Mouse (Mus musculus) layer of hippocampus, adult 11-12 months (tissue): ENCODE results near the gene Tmem204.
"Not testable (repeated sequence)": the region's sequence is repeated elsewhere in the genome, so short reads cannot be mapped to it uniquely, and the experiment has no call there.

ENCODE experiments used
- DNase-seq: peaks from one replicate; pipeline ENCODE4 v3.0.0; 2022; ENCODE audit warnings: low spot score

The Tmem204 gene

DNA sequence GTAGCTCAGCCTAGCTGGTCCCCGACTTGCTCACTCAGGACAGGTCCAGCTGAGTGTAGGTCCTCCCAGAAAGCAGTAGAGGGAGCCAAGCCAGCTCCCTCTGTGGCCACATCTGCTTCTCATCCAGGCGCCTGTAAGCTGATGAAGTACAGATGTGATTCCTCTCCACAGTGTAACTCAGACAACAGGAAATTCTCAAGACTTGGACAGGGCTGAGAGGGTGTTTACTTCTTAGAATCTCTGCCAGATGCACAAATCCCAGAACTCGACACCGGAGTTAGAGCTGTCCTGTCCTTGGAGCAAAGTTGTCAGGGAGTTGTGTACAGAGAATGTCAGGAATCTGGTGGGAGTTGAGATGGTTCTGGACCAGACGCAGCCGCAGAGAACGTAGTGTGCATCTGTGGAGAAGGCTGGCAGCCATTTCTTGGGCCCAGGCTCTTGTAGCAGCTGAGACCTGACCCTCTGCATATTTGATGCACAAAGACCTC lies at the start of gene Tmem204:
Tmem204 (minus strand) TSS at position 148 of the 488 bp plus-strand sequence.
- no peak for DNase-seq

DNA sequence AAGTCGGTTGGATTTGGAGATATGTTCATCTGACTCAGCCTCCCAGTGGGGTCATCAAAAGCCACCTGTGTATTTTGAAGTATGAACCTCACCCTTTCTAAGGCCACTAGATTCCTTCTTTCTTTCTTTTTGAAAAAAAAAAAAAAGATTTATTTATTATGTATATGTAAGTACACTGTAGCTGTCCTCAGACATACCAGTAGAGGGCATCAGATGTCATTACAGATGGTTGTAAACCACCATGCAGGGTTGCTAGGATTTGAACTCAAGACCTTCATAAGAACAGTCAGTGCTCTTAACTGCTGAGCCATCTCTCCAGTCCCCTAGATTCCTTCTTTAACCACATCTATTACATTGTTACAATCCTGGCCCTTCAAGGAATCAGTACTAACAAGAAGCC lies 46.7 kb upstream of the Tmem204 start:
- no peak for DNase-seq

DNA sequence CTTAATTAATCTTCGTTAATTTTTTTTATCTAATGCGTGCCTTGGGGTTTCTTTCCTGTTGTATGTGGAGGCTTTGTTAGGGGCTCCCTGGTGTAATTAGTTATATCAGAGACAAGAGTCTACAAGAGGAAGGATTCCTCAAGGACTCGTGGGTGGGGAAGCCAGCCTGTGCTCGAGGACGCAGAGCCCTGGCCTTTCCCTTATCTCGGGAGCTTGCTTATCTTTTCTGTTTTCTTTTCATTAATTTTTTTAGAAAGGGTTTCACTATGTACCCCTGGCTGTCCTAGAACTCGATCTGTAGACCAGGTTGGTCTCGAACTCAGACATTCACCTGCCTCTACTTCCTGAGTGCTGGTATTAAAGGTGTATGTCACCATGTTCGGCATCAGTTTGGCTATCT lies 44.3 kb upstream of the Tmem204 start:
- DNase-seq = no peak

- DNase-seq = peak; percentile 51
Measured at GRCm38 (mm10) chr17:25127079-25127478, 43.7 kb upstream of the Tmem204 start.

GRCm38 (mm10) chr17:25125442-25126060 lies 42.2 kb upstream of the Tmem204 start:
- DNase-seq = not testable (repeated sequence)

- DNase-seq = no peak
Measured at GRCm38 (mm10) chr17:25123979-25124378, 40.6 kb upstream of the Tmem204 start.

DNA sequence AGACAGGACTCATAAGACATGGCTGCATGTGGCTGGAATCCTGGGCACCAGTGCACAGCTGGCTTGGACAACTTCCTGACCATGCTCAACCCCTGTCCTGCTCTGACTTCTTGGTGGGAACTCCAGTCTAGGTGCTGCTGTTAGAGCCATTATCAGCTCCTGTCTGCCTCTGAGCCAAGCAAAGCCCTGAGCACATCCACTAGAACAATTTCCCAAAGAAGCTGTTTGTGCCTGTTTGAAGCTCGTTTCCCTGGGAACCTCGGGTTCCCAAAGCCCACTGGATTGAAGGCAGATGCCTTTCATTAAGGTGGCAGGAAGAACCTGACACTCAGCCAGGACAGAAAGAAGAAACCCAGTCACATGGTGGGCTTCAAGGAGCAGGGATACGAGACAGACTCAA lies 37.0 kb upstream of the Tmem204 start, which contains the start of gene Ptx4:
Ptx4 (plus strand) TSS at position 355 of the 400 bp plus-strand sequence.
- DNase-seq = no peak

GRCm38 (mm10) chr17:25117263-25117662 lies 33.9 kb upstream of the Tmem204 start:
- DNase-seq = no peak

DNA sequence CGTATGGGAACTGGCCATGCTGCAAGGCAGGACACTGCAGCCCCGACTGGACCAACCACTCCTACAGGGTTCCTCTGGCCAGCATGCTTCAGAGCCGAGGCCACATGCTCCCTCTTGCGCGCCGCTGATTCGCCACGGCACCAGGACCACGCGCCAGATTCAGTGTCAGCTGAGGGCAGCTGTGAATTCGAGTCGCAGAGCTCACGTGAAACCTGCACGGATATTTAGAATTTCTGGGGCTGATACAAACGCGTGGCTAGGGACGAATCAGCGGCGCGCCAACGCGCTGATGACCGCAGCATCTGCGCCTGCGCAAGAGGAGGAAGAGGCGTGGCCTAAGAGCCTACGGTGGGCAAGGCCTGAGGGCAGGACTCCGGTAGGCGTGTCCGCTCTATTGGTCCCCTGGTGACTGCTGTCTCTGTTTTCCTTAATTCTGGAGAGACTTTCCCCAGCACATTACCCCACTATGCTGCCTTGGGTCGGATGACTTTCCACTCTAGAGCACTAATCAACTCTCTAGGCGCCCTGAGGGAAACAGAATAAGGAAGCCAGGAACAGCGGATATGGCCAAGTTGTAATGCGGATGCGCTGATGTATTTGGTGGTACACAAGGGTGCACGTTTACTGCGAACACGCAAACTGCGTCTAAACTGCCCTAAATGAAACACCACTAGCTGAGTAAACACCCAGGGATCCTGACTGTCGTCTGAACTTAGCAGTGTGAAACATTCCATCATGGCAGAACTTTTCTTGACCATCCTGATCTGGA lies 32.5 kb upstream of the Tmem204 start, which contains the start of gene Telo2:
Telo2 (minus strand) TSS at position 304 of the 769 bp plus-strand sequence.
- DNase-seq = peak; percentile 92

DNA sequence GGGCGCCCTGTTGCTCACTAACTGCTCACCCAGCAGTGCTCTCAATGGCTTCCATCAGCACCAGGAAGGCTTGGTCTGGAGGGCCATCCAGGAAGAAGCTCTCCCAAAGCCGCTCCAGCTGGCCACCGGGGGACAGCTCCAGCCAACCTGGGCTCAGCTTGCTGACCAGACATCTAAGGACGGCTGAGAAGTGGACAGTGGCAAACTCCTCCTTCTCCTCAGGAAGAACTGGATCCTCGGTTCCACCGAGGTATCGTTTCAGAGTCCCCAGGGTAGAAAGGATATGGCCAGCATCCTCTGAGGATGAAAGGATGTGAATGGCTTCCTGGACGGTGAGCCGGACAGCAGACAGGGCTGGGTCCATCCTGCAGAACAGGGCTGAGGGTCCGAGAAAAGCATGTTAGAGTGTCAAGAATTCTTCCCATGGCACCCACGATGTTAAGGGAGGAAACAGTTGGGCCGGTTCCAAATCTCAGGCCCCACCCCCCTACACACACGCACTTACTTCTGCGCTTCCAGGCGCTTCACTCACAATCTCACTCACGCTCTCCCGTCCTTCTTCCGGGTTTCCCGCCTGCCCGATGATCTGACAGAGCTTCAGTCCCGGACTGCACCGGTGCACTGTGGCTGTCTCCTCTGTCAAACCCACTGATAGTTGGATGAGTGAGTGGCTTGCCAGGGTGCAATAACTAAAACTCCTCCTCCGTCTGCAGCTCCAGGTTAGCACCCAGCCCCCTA lies 31.7 kb upstream of the Tmem204 start:
- no peak for DNase-seq

DNA sequence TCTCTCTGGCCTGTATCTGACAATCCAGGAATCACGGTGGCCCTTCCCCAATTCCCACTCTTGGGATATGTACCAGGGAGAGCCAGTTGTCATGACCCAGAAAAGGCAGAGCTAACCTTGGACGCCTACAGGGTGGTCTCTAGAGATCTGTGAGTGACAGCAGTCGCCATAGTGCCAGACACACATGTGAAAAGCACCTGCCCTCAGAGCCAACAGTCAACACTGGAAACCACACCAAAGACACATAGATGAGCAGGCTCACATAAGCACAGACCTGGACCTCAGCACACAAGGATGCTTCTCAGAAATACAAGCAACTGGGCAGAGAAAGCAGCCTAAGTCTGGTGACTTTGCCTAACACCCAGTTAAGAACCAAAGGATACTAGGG lies 29.0 kb upstream of the Tmem204 start:
- no peak for DNase-seq

- peak; percentile 62 for DNase-seq
Measured at GRCm38 (mm10) chr17:25111739-25112422, 28.5 kb upstream of the Tmem204 start.

DNA sequence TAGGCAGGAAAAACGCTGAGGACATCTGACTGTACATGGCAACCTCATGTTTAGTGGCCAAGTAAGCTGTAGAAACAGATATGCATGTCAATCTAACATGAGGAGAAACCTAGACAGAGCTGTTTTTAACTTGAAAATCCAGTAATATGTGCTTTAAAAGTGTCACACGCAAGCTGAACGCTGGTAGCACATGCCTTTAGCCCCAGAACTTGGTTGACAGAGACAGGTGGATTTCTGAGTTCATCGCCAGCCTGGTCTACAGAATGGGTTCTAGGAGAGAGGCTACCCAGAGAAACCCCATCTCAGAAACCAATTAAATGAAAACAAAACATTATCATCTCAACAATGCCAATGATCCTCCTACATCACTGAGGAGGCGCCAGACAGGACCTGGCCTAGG lies 27.8 kb upstream of the Tmem204 start:
- no peak for DNase-seq

- no peak for DNase-seq
Measured at GRCm38 (mm10) chr17:25110590-25110989, 27.2 kb upstream of the Tmem204 start.

DNA sequence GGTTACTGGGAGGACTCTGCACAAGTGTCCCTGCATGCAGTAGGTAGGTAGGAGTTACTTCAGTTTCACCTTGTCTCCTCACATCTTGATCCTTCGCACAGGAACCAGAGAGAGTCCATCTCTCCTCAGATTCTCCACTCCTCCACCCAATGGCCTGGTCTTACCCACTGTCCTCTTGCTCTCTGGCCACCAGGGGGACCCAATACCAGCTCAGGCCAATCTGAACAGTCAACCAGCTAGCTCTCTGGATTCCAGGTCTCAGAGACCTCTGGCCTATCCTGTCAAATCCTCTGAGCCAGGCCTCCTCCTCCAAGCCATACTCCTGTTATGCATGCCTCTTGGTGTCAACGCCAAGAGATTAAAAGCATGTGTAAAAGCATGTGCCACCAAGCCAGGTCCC lies 26.2 kb upstream of the Tmem204 start:
- no peak for DNase-seq

GRCm38 (mm10) chr17:25107786-25108185 lies 24.4 kb upstream of the Tmem204 start:
- DNase-seq = no peak

DNA sequence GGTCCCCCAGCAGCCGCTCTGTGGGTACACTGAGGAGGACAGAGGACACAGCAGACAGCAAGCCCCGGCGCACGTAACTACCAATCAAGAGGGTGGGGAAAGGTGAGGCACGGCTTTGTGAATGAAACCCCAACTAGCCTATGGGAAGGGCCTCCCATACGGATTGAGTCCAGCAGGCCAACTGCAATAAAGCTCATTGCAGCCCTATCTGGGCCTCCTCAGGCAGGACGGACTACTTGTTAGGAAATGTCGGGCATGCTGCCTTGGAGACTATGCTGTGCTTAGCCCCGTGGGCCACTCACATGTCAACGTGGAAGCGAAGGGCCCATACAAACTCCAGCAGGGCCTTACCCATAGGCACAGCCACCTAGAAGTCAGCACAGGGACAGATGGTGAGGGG lies 17.9 kb upstream of the Tmem204 start:
- no peak for DNase-seq

DNA sequence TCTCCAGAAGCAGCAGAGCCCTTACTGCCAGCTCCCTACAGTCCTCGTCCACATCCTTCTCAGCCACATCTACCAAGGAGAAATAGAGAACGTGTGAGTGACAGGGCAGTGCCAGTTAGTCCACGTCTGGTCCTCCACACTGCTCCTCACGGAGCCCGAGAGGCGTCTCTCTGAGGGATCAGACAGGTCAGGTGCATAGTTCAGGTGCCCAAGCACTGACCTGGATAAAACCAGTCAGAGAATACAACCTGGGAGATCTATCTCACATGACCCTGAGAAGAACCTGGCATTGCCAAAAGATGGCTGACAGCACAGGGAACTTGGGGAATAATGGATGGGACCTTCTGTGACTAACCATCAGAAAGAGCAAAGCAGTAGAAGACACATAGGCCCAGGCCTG lies 16.7 kb upstream of the Tmem204 start:
- no peak for DNase-seq

GRCm38 (mm10) chr17:25096221-25096620 lies 12.8 kb upstream of the Tmem204 start:
- DNase-seq = no peak

DNA sequence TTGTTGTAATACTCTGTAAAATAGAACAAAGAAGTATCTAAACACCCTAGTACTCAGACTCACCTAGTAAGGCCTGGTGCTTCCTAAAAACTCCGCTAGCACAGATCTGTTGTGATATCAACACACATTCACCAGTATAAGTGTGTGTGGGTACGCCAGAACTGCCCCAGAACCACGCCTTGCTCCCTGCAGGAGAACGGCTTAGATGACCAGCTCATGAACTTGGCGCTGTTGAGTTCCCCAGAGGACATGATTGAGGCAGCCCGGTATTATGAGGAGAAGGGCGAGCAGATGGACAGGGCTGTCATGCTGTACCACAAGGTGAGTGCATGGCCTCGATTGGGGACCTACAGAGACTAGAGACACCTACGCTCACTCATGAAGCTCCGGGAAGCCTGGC lies 7.1 kb upstream of the Tmem204 start:
- no peak for DNase-seq

DNA sequence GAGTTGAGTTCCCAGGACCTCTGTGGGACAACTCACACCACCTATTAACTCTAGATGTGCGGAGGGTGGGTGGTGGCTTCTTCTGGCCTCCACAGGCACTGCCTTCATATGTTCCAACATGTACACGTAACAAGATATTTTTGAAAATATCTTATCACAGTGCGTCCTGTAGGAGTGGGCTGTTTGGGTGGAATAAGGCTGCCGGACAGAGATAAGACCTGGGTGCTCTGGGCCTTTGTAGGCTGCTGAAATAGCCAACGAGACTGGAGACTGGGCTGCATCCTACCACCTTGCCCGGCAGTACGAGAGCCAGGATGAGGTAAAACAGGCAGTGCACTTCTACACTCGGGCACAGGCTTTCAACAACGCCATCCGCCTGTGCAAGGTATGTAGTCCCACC lies 5.8 kb upstream of the Tmem204 start:
- DNase-seq = no peak

GRCm38 (mm10) chr17:25086724-25087123 lies 3.3 kb upstream of the Tmem204 start:
- no peak for DNase-seq
